Mouse (Mus musculus): Measurements from ENCODE around the gene Efcab2.

DNA sequence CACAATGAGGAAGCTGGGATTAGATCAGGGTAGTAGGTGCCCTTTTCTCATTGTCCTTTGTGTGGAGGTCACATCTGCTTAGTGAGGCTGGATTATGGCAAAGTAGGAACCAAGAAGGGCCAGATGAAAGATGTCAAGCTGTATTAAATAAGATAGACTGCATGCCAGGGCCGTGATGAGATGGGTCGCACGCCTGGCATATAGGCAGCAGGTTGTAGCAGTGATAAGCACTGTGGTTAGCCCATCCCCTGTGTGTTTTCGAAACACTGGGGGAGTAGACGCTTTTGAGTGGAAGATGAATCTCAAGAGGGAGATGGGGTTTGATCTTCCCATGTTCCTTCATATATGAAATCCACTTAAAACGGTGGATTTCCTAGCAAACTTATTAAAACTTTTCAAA lies 3.9 kb upstream of the Efcab2 start:
- TF ChIP-seq CTCF (IDR thresholded peaks at IDR 0.05; ENCODE audit: low read depth, low read length) (no peak), POLR2A (IDR thresholded peaks at IDR 0.05; ENCODE audit: borderline replicate concordance, low read depth, low read length) (no peak)

All from bone marrow macrophage, adult 2 months (primary cell).